Mouse (Mus musculus) liver, embryonic 12.5 days (tissue): ENCODE data around the gene Lgals3bp. TPM values are rescaled to one million over a fixed set of nuclear protein-coding genes. Genes with fewer than 3 reads are reported as not detected.

ENCODE experiments used
- ATAC-seq: fragments of 200-750 bp; cut with Nextera tagmentation; 2 replicates; pipeline ENCODE4 v1.8.0; 2017; ENCODE audit warnings: moderate number of reproducible peaks, mild to moderate bottlenecking, moderate library complexity
- H3K27ac ChIP-seq: fragments of 300-500 bp; sonication (generic); 2 replicates; pipeline ENCODE4 v1.5.1; 2016; ENCODE audit warnings: mild to moderate bottlenecking
- H3K27me3 ChIP-seq: fragments of 300-500 bp; sonication (generic); replicated peaks from 2 replicates; pipeline ENCODE4 v1.6.1; 2016; ENCODE audit warnings: mild to moderate bottlenecking, moderate library complexity
- H3K36me3 ChIP-seq: fragments of 300-500 bp; sonication (generic); 2 replicates; pipeline ENCODE4 v1.6.1; 2016; ENCODE audit warnings: mild to moderate bottlenecking, moderate library complexity
- H3K4me1 ChIP-seq: fragments of 300-500 bp; sonication (generic); 2 replicates; pipeline ENCODE4 v1.6.1; 2016
- H3K4me2 ChIP-seq: fragments of 300-500 bp; sonication (generic); 2 replicates; pipeline ENCODE4 v1.6.1; 2016; ENCODE audit warnings: mild to moderate bottlenecking, moderate library complexity
- H3K4me3 ChIP-seq: fragments of 300-500 bp; sonication (generic); 2 replicates; pipeline ENCODE4 v1.5.1; 2016; ENCODE audit warnings: mild to moderate bottlenecking, moderate library complexity
- H3K9ac ChIP-seq: fragments of 300-500 bp; sonication (generic); 2 replicates; pipeline ENCODE4 v1.6.1; 2016; ENCODE audit warnings: mild to moderate bottlenecking, moderate library complexity
- H3K9me3 ChIP-seq: fragments of 300-500 bp; sonication (generic); replicated peaks from 2 replicates; pipeline ENCODE4 v1.6.1; 2016; ENCODE audit warnings: mild to moderate bottlenecking, moderate library complexity
- WGBS: fragments of 180-500 bp; shearing (Covaris S2); methylation state at CpG from one replicate; pipeline ENCODE4 v1.1.7; 2016; ENCODE audit not compliant: insufficient replicate concordance; 5-methylcytosine and 5-hydroxymethylcytosine counted together
- polyA plus RNA-seq: library from polyadenylated mRNA; unstranded; fragments of >200 nt; fragmentation: Nextera tagmentation; extraction: Ambion mirVana; gene quantifications from 2 replicates; pipeline ENCODE4 v1.2.1, GENCODE M21; 2016

The Lgals3bp gene
- polyA plus RNA-seq, 1 experiment from 2014 or later, result 22.7 TPM

GRCm38 (mm10) chr11:118368330-118368729 is 33.6 kb downstream of the Lgals3bp start:
- Histone ChIP-seq H3K27me3 (peaks cover 20% of the 10 kb centered on the region; the same call in 1 of the 2 replicates), H3K27ac (no peak overlapping the region), H3K9ac (no peak overlapping the region), H3K4me1 (no peaks in the 10 kb centered on the region; the same call in 1 of the 2 replicates), H3K36me3 (no peaks in the 10 kb centered on the region), H3K9me3 (no peaks in the 10 kb centered on the region), H3K4me3 (no peak overlapping the region), H3K4me2 (no peak overlapping the region)
- ATAC-seq, result no peak
- WGBS, result 55% methylated on average over 3 of the region's 3 CpGs

- Histone ChIP-seq H3K4me2 (no peak overlapping the region), H3K27me3 (peaks cover 17% of the 10 kb centered on the region; the same call in 1 of the 2 replicates), H3K9me3 (no peaks in the 10 kb centered on the region), H3K9ac (no peak overlapping the region), H3K27ac (no peak overlapping the region), H3K4me1 (peaks cover 10% of the 10 kb centered on the region), H3K4me3 (no peak overlapping the region), H3K36me3 (no peaks in the 10 kb centered on the region)
- no peak for ATAC-seq
- 67% methylated on average over 8 of the region's 8 CpGs for WGBS
Measured at GRCm38 (mm10) chr11:118366559-118366958, 35.3 kb downstream of the Lgals3bp start.

GRCm38 (mm10) chr11:118366108-118366507 is 35.8 kb downstream of the Lgals3bp start:
- no peak overlapping the region for H3K9ac ChIP-seq
- 52% methylated on average over 3 of the region's 3 CpGs for WGBS
- H3K36me3 ChIP-seq, result no peaks in the 10 kb centered on the region
- H3K4me2 ChIP-seq, result no peak overlapping the region
- H3K27ac ChIP-seq, result no peak overlapping the region
- H3K4me3 ChIP-seq, result no peak overlapping the region
- peaks cover 10% of the 10 kb centered on the region for H3K4me1 ChIP-seq
- H3K27me3 ChIP-seq, result peaks cover 16% of the 10 kb centered on the region; the same call in 1 of the 2 replicates
- H3K9me3 ChIP-seq, result no peaks in the 10 kb centered on the region
- ATAC-seq, result no peak

GRCm38 (mm10) chr11:118365171-118365570 is 36.7 kb downstream of the Lgals3bp start:
- peaks cover 10% of the 10 kb centered on the region for H3K4me1 ChIP-seq
- H3K27me3 ChIP-seq, result peaks cover 16% of the 10 kb centered on the region; the same call in 1 of the 2 replicates
- no peaks in the 10 kb centered on the region for H3K36me3 ChIP-seq
- no peak for ATAC-seq
- no peak overlapping the region for H3K4me2 ChIP-seq
- H3K9ac ChIP-seq, result no peak overlapping the region
- H3K4me3 ChIP-seq, result no peak overlapping the region
- no peak overlapping the region for H3K27ac ChIP-seq
- WGBS, result 61% methylated on average over 7 of the region's 7 CpGs
- no peaks in the 10 kb centered on the region for H3K9me3 ChIP-seq

- no peak overlapping the region for H3K9ac ChIP-seq
- 81% methylated on average over 4 of the region's 4 CpGs for WGBS
- ATAC-seq, result no peak
- H3K27me3 ChIP-seq, result peaks cover 16% of the 10 kb centered on the region; the same call in 1 of the 2 replicates
- peaks cover 10% of the 10 kb centered on the region for H3K4me1 ChIP-seq
- H3K9me3 ChIP-seq, result no peaks in the 10 kb centered on the region
- H3K4me2 ChIP-seq, result no peak overlapping the region
- no peak overlapping the region for H3K27ac ChIP-seq
- no peak overlapping the region for H3K4me3 ChIP-seq
- no peaks in the 10 kb centered on the region for H3K36me3 ChIP-seq
Measured at GRCm38 (mm10) chr11:118364021-118364420, 37.9 kb downstream of the Lgals3bp start.

GRCm38 (mm10) chr11:118362971-118363518 is 38.8 kb downstream of the Lgals3bp start:
- Histone ChIP-seq H3K4me3 (no peak overlapping the region), H3K27me3 (peaks cover 16% of the 10 kb centered on the region; the same call in 1 of the 2 replicates), H3K36me3 (no peaks in the 10 kb centered on the region), H3K4me2 (peak overlapping the region; percentile 33; the same call in 1 of the 2 replicates), H3K9me3 (no peaks in the 10 kb centered on the region), H3K27ac (0 out of 2 replicates have a peak overlapping the region, but pooled peaks have one; percentile 1), H3K9ac (no peak overlapping the region), H3K4me1 (peaks cover 10% of the 10 kb centered on the region)
- WGBS, result 3% methylated on average over 8 of the region's 8 CpGs
- ATAC-seq, result 0 out of 2 replicates have a peak, but pooled peaks have one; percentile 35

- Histone ChIP-seq H3K4me2 (no peak overlapping the region), H3K9ac (no peak overlapping the region), H3K4me3 (no peak overlapping the region), H3K27ac (0 out of 2 replicates have a peak overlapping the region, but pooled peaks have one; percentile 1), H3K4me1 (peaks cover 10% of the 10 kb centered on the region), H3K27me3 (peaks cover 16% of the 10 kb centered on the region; the same call in 1 of the 2 replicates), H3K9me3 (no peaks in the 10 kb centered on the region), H3K36me3 (no peaks in the 10 kb centered on the region)
- no peak for ATAC-seq
- WGBS, result 82% methylated on average over 1 of the region's 1 CpGs
Measured at GRCm38 (mm10) chr11:118362501-118362900, 39.4 kb downstream of the Lgals3bp start.

GRCm38 (mm10) chr11:118360907-118361341 is 41.0 kb downstream of the Lgals3bp start:
- ATAC-seq, result no peak
- no peak overlapping the region for H3K9ac ChIP-seq
- H3K4me3 ChIP-seq, result no peak overlapping the region
- H3K36me3 ChIP-seq, result no peaks in the 10 kb centered on the region
- no peak overlapping the region for H3K27ac ChIP-seq
- H3K9me3 ChIP-seq, result no peaks in the 10 kb centered on the region
- H3K4me1 ChIP-seq, result peaks cover 10% of the 10 kb centered on the region
- peaks cover 22% of the 10 kb centered on the region for H3K27me3 ChIP-seq
- WGBS, result 47% methylated on average over 10 of the region's 10 CpGs
- H3K4me2 ChIP-seq, result no peak overlapping the region

GRCm38 (mm10) chr11:118360491-118360890 is 41.4 kb downstream of the Lgals3bp start:
- Histone ChIP-seq H3K27ac (no peak overlapping the region), H3K4me3 (no peak overlapping the region), H3K36me3 (no peaks in the 10 kb centered on the region), H3K4me2 (no peak overlapping the region), H3K9me3 (no peaks in the 10 kb centered on the region), H3K27me3 (peaks cover 25% of the 10 kb centered on the region), H3K4me1 (peaks cover 11% of the 10 kb centered on the region), H3K9ac (no peak overlapping the region)
- no peak for ATAC-seq
- 65% methylated on average over 7 of the region's 7 CpGs for WGBS

GRCm38 (mm10) chr11:118355640-118356039 is 46.3 kb downstream of the Lgals3bp start, which contains the start of gene Timp2:
TSS of gene Timp2 (minus strand) at chr11:118355740.
- peak within 1 kb of the TSS; percentile 71 for H3K4me2 ChIP-seq
- no peak within 1 kb of the TSS for H3K27ac ChIP-seq
- H3K9ac ChIP-seq, result peak within 1 kb of the TSS; percentile 63
- 41% methylated on average over 6 of the region's 6 CpGs for WGBS
- H3K4me1 ChIP-seq, result peaks cover 19% of the 10 kb centered on the region; the same call in 1 of the 2 replicates
- peaks cover 42% of the 10 kb centered on the region for H3K27me3 ChIP-seq
- no peaks in the 10 kb centered on the region for H3K9me3 ChIP-seq
- ATAC-seq, result 0 out of 2 replicates have a peak, but pooled peaks have one; percentile 9
- H3K4me3 ChIP-seq, result peak within 1 kb of the TSS; percentile 58
- no peaks in the 10 kb centered on the region for H3K36me3 ChIP-seq

- Histone ChIP-seq H3K4me1 (peaks cover 19% of the 10 kb centered on the region; the same call in 1 of the 2 replicates), H3K9ac (peak overlapping the region; percentile 63), H3K36me3 (no peaks in the 10 kb centered on the region), H3K4me3 (peak overlapping the region; percentile 58), H3K4me2 (peak overlapping the region; percentile 71), H3K27me3 (peaks cover 42% of the 10 kb centered on the region), H3K27ac (no peak overlapping the region), H3K9me3 (no peaks in the 10 kb centered on the region)
- ATAC-seq, result peak; percentile 66
- WGBS, result under 1% methylated on average over 42 of the region's 43 CpGs
Measured at GRCm38 (mm10) chr11:118355205-118355604, 46.7 kb downstream of the Lgals3bp start.

GRCm38 (mm10) chr11:118354636-118355191 is 47.2 kb downstream of the Lgals3bp start:
- Histone ChIP-seq H3K27ac (no peak overlapping the region), H3K9ac (peak overlapping the region; percentile 63), H3K9me3 (no peaks in the 10 kb centered on the region), H3K36me3 (no peaks in the 10 kb centered on the region), H3K4me2 (peak overlapping the region; percentile 71), H3K4me3 (peak overlapping the region; percentile 58), H3K27me3 (peaks cover 42% of the 10 kb centered on the region), H3K4me1 (peaks cover 19% of the 10 kb centered on the region; the same call in 1 of the 2 replicates)
- ATAC-seq, result peak; percentile 25; the same call in 1 of the 2 replicates
- 2% methylated on average over 47 of the region's 47 CpGs for WGBS
